Mouse (Mus musculus) hindbrain, postnatal 0 days (tissue): ENCODE results near the gene Timm22. TPM values are rescaled to one million over a fixed set of nuclear protein-coding genes. Genes with fewer than 3 reads are reported as not detected.
A peak's percentile ranks its signal among the peaks of the same experiment; 100 is the strongest.

Experiments
- ATAC-seq: fragments of 200-750 bp; cut with Nextera tagmentation; 2 replicates; pipeline ENCODE4 v1.8.0; 2017; ENCODE audit warnings: mild to moderate bottlenecking, moderate TSS enrichment, moderate library complexity
- DNase-seq: peaks from one replicate; pipeline ENCODE4 v3.0.0-alpha.2; 2015; ENCODE audit warnings: low spot score
- H3K27ac ChIP-seq: fragments of 300-500 bp; sonication (generic); 2 replicates; pipeline ENCODE4 v1.5.1; 2014; ENCODE audit warnings: mild to moderate bottlenecking
- H3K27me3 ChIP-seq: fragments of 300-500 bp; sonication (generic); 2 replicates; pipeline ENCODE4 v1.6.1; 2014; ENCODE audit warnings: low read length, mixed read lengths; ENCODE audit not compliant: insufficient read depth
- H3K36me3 ChIP-seq: fragments of 300-500 bp; sonication (generic); 2 replicates; pipeline ENCODE4 v1.6.1; 2014; ENCODE audit warnings: low read length, mixed read lengths; ENCODE audit not compliant: insufficient read depth
- H3K4me1 ChIP-seq: fragments of 300-500 bp; sonication (generic); 2 replicates; pipeline ENCODE4 v1.6.1; 2014; ENCODE audit warnings: antibody characterized with exemption, low read length, mixed read lengths; ENCODE audit not compliant: insufficient read depth
- H3K4me2 ChIP-seq: fragments of 300-500 bp; sonication (generic); 2 replicates; pipeline ENCODE4 v1.6.1; 2014; ENCODE audit warnings: low read depth, mild to moderate bottlenecking, low read length, moderate library complexity, mixed read lengths
- H3K4me3 ChIP-seq: fragments of 300-500 bp; sonication (generic); 2 replicates; pipeline ENCODE4 v1.5.1; 2014; ENCODE audit warnings: low read length
- H3K9ac ChIP-seq: fragments of 300-500 bp; sonication (generic); replicated peaks from 2 replicates; pipeline ENCODE4 v1.6.1; 2014; ENCODE audit warnings: mild to moderate bottlenecking, low read length, moderate library complexity, mixed read lengths
- H3K9me3 ChIP-seq: fragments of 300-500 bp; sonication (generic); 2 replicates; pipeline ENCODE4 v1.6.1; 2016; ENCODE audit warnings: low read length, mixed read lengths
- CTCF ChIP-seq: IDR thresholded peaks from 2 replicates; pipeline ENCODE4 v1.5.1; 2016; ENCODE audit warnings: antibody characterized with exemption, control low read depth, low read depth
- WGBS: fragments of 180-500 bp; shearing (Covaris S2); extraction: QIAGEN DNeasy Blood & Tissue Kit; methylation state at CpG from one replicate; pipeline ENCODE4 v1.1.7; 2014; 5-methylcytosine and 5-hydroxymethylcytosine counted together
- polyA plus RNA-seq: library from polyadenylated mRNA; unstranded; fragments of >200 nt; fragmentation: Nextera tagmentation; extraction: Ambion mirVana; gene quantifications from 2 replicates; pipeline ENCODE4 v1.2.1, GENCODE M21; 2015
- total RNA-seq: library from RNA; depleted of rRNA; stranded (reverse); fragments of >200 nt; gene quantifications from 2 replicates; pipeline ENCODE4 v1.2.3, GENCODE M21; 2014; rRNA removed

Timm22 gene
- 49.8 and 112 TPM in 2 replicates for total RNA-seq
- polyA plus RNA-seq, result 104 and 106 TPM in 2 replicates

GRCm38 (mm10) chr11:76406702-76407583, at the start of gene Timm22:
Timm22 (plus strand) TSS chr11:76406952.
- H3K4me1 ChIP-seq, result no peaks in the 10 kb centered on the region; the same call in 1 of the 2 replicates
- H3K36me3 ChIP-seq, result 0 out of 2 replicates have a peak, but pooled peaks cover 3% of the 10 kb centered on the region
- no peaks in the 10 kb centered on the region for H3K27me3 ChIP-seq
- peak within 1 kb of the TSS; percentile 77 for H3K4me2 ChIP-seq
- peak within 1 kb of the TSS; percentile 69 for H3K4me3 ChIP-seq
- ATAC-seq (peak; percentile 97), DNase-seq (peak; percentile 98)
- H3K9ac ChIP-seq, result peak within 1 kb of the TSS; percentile 88
- TF ChIP-seq CTCF, result peak; percentile 99
- peak within 1 kb of the TSS; percentile 79 for H3K27ac ChIP-seq
- no peaks in the 10 kb centered on the region for H3K9me3 ChIP-seq
- WGBS, result under 1% methylated on average over 46 of the region's 46 CpGs

DNA sequence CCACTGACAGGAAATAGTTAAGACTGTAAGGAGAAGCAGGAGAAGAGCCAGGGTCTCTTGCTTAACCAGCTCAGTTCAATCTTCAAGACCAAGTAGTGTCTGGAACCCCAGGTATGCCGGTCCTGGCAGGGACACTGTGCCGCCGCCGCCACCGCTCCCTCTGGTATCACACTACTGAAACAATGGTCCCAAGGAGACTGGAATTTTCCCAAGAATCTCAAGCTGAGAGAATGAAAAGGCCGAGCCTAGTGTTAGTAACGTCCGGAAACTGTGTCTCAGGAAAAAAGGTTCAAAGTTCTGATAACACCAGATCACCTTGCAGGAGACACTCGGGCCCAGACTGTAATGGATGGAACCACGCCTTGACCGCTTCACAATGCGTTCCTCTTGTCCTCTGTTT, 49.3 kb upstream of the Timm22 start:
- 50% methylated on average over 12 of the region's 12 CpGs for WGBS
- no peak overlapping the region for H3K4me2 ChIP-seq
- H3K9ac ChIP-seq, result no peak overlapping the region
- H3K4me1 ChIP-seq, result peaks cover 15% of the 10 kb centered on the region; the same call in 1 of the 2 replicates
- no peaks in the 10 kb centered on the region for H3K9me3 ChIP-seq
- ATAC-seq, result no peak
- no peak overlapping the region for H3K4me3 ChIP-seq
- H3K36me3 ChIP-seq, result no peaks in the 10 kb centered on the region
- TF ChIP-seq CTCF, result no peak
- H3K27me3 ChIP-seq, result no peaks in the 10 kb centered on the region
- H3K27ac ChIP-seq, result no peak overlapping the region
- DNase-seq, result no peak

GRCm38 (mm10) chr11:76358628-76359320, 48.0 kb upstream of the Timm22 start:
- Histone ChIP-seq H3K4me2 (no peak overlapping the region), H3K9me3 (no peaks in the 10 kb centered on the region), H3K36me3 (no peaks in the 10 kb centered on the region), H3K27ac (0 out of 2 replicates have a peak overlapping the region, but pooled peaks have one; percentile 20), H3K4me3 (no peak overlapping the region), H3K4me1 (peaks cover 24% of the 10 kb centered on the region), H3K27me3 (no peaks in the 10 kb centered on the region), H3K9ac (no peak overlapping the region)
- 29% methylated on average over 14 of the region's 14 CpGs for WGBS
- DNase-seq, result no peak
- no peak for ATAC-seq
- TF ChIP-seq CTCF, result no peak

DNA sequence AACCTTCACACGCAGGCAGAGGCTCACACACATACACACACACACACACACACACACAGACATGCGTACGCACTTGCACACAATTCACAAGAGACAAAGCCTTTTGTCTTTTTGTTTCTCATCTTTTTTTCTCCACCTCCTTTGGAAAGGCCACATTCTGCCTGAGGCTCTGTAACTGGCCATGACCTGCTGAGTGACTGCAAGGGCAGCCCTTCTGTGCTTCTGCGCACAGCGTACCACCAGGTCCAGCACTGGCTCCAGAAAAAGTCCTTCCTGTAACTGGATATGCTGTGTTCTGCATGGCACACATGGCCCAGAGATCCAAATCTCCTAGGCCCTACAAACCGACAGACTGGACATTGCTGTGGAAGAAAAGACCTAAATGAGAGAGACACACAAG, 46.5 kb upstream of the Timm22 start:
- no peak overlapping the region for H3K9ac ChIP-seq
- no peak for DNase-seq
- no peak overlapping the region for H3K27ac ChIP-seq
- H3K9me3 ChIP-seq, result no peaks in the 10 kb centered on the region
- peaks cover 24% of the 10 kb centered on the region for H3K4me1 ChIP-seq
- no peaks in the 10 kb centered on the region for H3K27me3 ChIP-seq
- H3K4me3 ChIP-seq, result no peak overlapping the region
- H3K4me2 ChIP-seq, result no peak overlapping the region
- ATAC-seq, result no peak
- WGBS, result 65% methylated on average over 6 of the region's 6 CpGs
- no peak for TF ChIP-seq CTCF
- no peaks in the 10 kb centered on the region for H3K36me3 ChIP-seq

GRCm38 (mm10) chr11:76361422-76361821, 45.3 kb upstream of the Timm22 start:
- Histone ChIP-seq H3K27me3 (no peaks in the 10 kb centered on the region), H3K36me3 (no peaks in the 10 kb centered on the region), H3K9ac (no peak overlapping the region), H3K4me3 (no peak overlapping the region), H3K9me3 (no peaks in the 10 kb centered on the region), H3K27ac (no peak overlapping the region), H3K4me1 (peaks cover 24% of the 10 kb centered on the region), H3K4me2 (no peak overlapping the region)
- TF ChIP-seq CTCF, result no peak
- 77% methylated on average over 4 of the region's 4 CpGs for WGBS
- DNase-seq (no peak), ATAC-seq (no peak)

DNA sequence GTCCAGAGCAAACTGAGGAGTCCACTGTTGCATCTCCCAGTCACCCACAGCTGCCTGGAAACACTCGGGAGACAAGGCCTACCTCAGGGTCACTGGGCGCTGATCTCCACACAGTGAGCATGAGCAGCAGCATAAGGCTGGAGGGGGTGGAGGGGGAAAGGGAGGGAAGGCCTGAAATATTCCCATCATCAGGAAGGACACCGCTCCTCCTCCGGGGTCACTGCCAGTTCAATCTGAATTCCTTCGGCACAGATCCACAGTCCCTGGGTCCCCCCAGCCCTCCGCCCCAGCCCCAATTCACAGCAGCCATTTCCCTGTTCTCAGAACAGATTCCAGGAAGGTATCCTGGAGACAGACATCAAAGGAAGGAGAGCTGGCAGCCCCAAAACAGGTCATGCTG, 43.6 kb upstream of the Timm22 start:
- H3K9me3 ChIP-seq, result no peaks in the 10 kb centered on the region
- no peaks in the 10 kb centered on the region for H3K27me3 ChIP-seq
- 18% methylated on average over 6 of the region's 6 CpGs for WGBS
- H3K4me2 ChIP-seq, result no peak overlapping the region
- H3K4me3 ChIP-seq, result no peak overlapping the region
- no peak overlapping the region for H3K9ac ChIP-seq
- ATAC-seq (peak; percentile 49; the same call in 1 of the 2 replicates), DNase-seq (no peak)
- H3K36me3 ChIP-seq, result no peaks in the 10 kb centered on the region
- peak overlapping the region; percentile 45; the same call in 1 of the 2 replicates for H3K27ac ChIP-seq
- TF ChIP-seq CTCF, result no peak
- peaks cover 18% of the 10 kb centered on the region for H3K4me1 ChIP-seq
